Mouse (Mus musculus): ENCODE data around the gene Ctxn2. TPM values are rescaled to one million over a fixed set of nuclear protein-coding genes. Genes with fewer than 3 reads are reported as not detected.

Ctxn2 gene
- not detected for polyA plus RNA-seq (2017; shearing (Covaris generic))

GRCm38 (mm10) chr2:125135903-125136811 is at the start of gene Ctxn2:
TSS of gene Ctxn2 (plus strand) at chr2:125136692.

GRCm38 (mm10) chr2:125123477-125123852 is 13.0 kb upstream of the Ctxn2 start, which contains the start of gene Myef2:
TSS of gene Myef2 (minus strand) at chr2:125123661.

GRCm38 (mm10) chr2:125152388-125152787 is 15.9 kb downstream of the Ctxn2 start, which contains the start of gene Slc12a1:
TSS of gene Slc12a1 (plus strand) at chr2:125152505.

Other genes starting within 250 kb of the Ctxn2 start
- gene Slc24a5, start 68.6 kb upstream of the Ctxn2 start, polyA plus RNA-seq (2017; shearing (Covaris generic)) = 1 to 10 TPM; 1.0 to 1.1 TPM
- gene Myef2, start 13.0 kb upstream of the Ctxn2 start, polyA plus RNA-seq (2017; shearing (Covaris generic)) = 10 to 100 TPM; 14.9 to 15.8 TPM
- gene Slc12a1, start 15.8 kb downstream of the Ctxn2 start, polyA plus RNA-seq (2017; shearing (Covaris generic)) = under 1 TPM in 1 of 2 experiments, not detected in 1; 0.09 TPM
- gene Dut, start 110.5 kb downstream of the Ctxn2 start, polyA plus RNA-seq (2017; shearing (Covaris generic)) = 100 to 1,000 TPM in 1 of 2 experiments, 10 to 100 TPM in 1; 75.8 to 104 TPM

All from activated CD4-positive, CD25-positive, alpha-beta regulatory T cell (primary cell).